Mouse (Mus musculus): ENCODE results near the gene Fjx1. TPM values are rescaled to one million over a fixed set of nuclear protein-coding genes. Genes with fewer than 3 reads are reported as not detected.
A peak's percentile ranks its signal among the peaks of the same experiment; 100 is the strongest.

Fjx1 gene
- polyA plus RNA-seq, 1 experiment: 31.9 TPM

DNA sequence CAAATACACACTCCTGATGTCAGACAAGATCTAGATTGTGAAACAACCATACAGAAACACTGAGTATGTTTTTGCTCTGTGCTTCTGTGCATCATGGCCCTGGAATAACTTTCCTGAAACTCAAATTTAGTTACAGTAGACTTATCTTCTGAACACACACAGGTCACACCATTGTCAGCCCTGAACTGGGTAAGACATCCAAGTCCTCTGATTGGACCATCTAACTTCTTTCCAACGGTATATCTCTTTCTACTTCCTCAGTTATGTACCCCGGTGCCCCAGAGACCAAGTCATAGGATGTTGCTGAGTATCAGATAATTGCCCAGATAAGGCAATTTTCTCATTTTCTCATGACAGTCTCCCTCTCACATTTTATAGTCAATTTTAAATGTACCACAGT lies 39.6 kb downstream of the Fjx1 start:
- 90% methylated on average over 2 of the region's 2 CpGs for WGBS
- no peak for DNase-seq

DNA sequence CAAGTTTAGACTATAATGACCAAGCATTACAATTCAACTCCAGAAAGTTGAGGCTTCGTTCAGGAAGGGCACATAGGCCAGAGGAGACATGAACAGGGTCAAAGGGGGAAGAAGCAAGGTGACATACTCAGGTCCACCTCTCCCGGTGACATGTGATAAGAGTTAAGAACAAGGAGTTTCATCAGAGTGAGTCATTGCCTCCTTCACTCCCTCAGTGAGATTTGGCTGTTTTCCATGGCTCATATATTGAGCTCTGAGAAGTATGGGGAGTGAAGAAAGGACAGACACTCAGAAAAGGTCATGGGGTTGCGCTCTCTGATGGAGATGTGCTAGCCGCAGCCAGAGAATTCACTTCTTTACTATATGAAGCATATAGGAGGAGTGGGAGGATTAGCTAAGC lies 41.7 kb downstream of the Fjx1 start:
- WGBS: 88% methylated on average over 4 of the region's 4 CpGs
- Histone ChIP-seq H3K4me3 (replicated peaks; ENCODE audit: insufficient read depth, low read depth, low read length) (no peak overlapping the region), H3K27me3 (ENCODE audit: control insufficient read depth, insufficient read depth, low read length) (no peaks in the 10 kb centered on the region), H3K4me1 (ENCODE audit: control insufficient read depth, insufficient read depth, low read length) (peaks cover 2% of the 10 kb centered on the region; the same call in 1 of the 2 replicates), H3K27ac (ENCODE audit: insufficient read depth, low read length) (no peak overlapping the region)
- TF ChIP-seq POLR2A (IDR thresholded peaks at IDR 0.05; ENCODE audit: borderline replicate concordance, insufficient read depth, low read length): no peak
- TF ChIP-seq CTCF (IDR thresholded peaks at IDR 0.05; ENCODE audit: borderline replicate concordance, insufficient read depth, low read depth, low read length): no peak
- DNase-seq: no peak

More for the DNA sequence above, 39.6 kb downstream of the Fjx1 start:
- no peak overlapping the region for H3K4me3 ChIP-seq (replicated peaks; ENCODE audit: insufficient read depth, low read depth, low read length)
- TF ChIP-seq CTCF (IDR thresholded peaks at IDR 0.05; ENCODE audit: borderline replicate concordance, insufficient read depth, low read depth, low read length) (no peak), POLR2A (IDR thresholded peaks at IDR 0.05; ENCODE audit: borderline replicate concordance, insufficient read depth, low read length) (no peak)
- H3K27me3 ChIP-seq (ENCODE audit: control insufficient read depth, insufficient read depth, low read length): no peaks in the 10 kb centered on the region
- no peak overlapping the region for H3K27ac ChIP-seq (ENCODE audit: insufficient read depth, low read length)
- H3K4me1 ChIP-seq (ENCODE audit: control insufficient read depth, insufficient read depth, low read length): no peaks in the 10 kb centered on the region

DNA sequence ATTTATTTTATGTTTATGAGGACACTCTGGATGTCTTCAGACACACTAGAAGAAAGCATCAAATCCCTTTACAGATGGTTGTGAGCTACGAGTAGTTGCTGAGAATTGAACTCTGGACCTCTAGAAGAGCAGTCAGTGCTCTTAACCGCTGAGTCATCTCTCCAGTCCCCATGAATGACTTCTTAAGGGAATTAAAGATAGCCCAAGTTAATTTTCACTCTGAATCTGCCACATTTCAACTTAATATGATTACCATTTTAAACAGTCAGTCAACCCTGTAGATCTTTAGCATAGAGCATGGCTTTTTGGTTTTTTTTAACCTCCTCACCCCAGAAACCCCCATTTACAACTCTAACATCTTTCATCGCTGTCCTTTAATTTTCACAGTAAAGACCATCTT lies 42.6 kb downstream of the Fjx1 start:
- Histone ChIP-seq H3K4me1 (ENCODE audit: control insufficient read depth, insufficient read depth, low read length) (peaks cover 2% of the 10 kb centered on the region; the same call in 1 of the 2 replicates), H3K27me3 (ENCODE audit: control insufficient read depth, insufficient read depth, low read length) (no peaks in the 10 kb centered on the region), H3K27ac (ENCODE audit: insufficient read depth, low read length) (no peak overlapping the region), H3K4me3 (replicated peaks; ENCODE audit: insufficient read depth, low read depth, low read length) (no peak overlapping the region)
- no peak for DNase-seq
- over 99% methylated on average over 3 of the region's 3 CpGs for WGBS
- TF ChIP-seq CTCF (IDR thresholded peaks at IDR 0.05; ENCODE audit: borderline replicate concordance, insufficient read depth, low read depth, low read length): no peak
- TF ChIP-seq POLR2A (IDR thresholded peaks at IDR 0.05; ENCODE audit: borderline replicate concordance, insufficient read depth, low read length): no peak

DNA sequence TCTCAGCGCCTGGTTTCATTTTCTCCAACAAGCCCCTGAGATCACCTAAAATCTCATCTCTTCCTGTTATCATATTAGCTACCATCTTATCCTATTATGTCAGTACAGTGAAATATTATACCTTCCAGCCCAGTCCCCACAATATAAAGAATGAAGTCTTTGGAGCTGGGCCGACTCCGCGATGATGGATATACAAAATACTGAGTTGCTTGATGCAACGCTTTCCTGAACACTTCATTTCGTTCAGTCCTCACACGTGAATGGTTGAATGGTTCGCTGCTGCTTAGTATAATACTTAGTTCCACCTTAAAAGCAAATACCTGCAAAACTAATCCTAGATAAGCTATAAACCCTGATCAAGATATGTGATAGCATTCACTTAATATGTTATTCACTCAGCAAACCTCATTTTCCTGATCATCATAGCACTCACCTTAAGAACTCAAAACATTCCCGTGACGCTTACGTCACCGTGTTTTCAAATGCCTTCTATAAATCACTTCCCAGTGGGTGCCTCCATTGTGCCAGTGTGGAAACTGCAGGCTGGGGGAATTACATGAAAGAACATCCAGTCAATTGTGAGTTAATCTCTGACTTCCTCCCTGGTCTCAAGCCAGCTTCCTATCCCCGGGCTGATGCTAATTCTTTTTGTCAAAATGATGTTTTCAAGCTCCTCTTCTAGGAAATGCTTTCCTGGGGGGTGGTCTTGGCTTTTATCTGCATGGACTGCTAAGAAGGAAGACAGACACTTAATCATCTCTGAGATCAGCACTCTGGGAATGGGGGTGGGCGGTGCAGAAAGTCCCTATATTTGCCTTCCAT lies 44.7 kb downstream of the Fjx1 start, which contains the start of gene Trim44:
Gene Trim44, minus strand, starts transcription at position 466 of the 822 bp plus-strand sequence.
- no peak for DNase-seq
- no peak within 1 kb of the TSS for H3K4me3 ChIP-seq (replicated peaks; ENCODE audit: insufficient read depth, low read depth, low read length)
- 52% methylated on average over 14 of the region's 14 CpGs for WGBS
- no peaks in the 10 kb centered on the region for H3K27me3 ChIP-seq (ENCODE audit: control insufficient read depth, insufficient read depth, low read length)
- TF ChIP-seq CTCF (IDR thresholded peaks at IDR 0.05; ENCODE audit: borderline replicate concordance, insufficient read depth, low read depth, low read length): no peak
- TF ChIP-seq POLR2A (IDR thresholded peaks at IDR 0.05; ENCODE audit: borderline replicate concordance, insufficient read depth, low read length): no peak
- no peak within 1 kb of the TSS for H3K27ac ChIP-seq (ENCODE audit: insufficient read depth, low read length)
- H3K4me1 ChIP-seq (ENCODE audit: control insufficient read depth, insufficient read depth, low read length): peaks cover 2% of the 10 kb centered on the region; the same call in 1 of the 2 replicates

DNA sequence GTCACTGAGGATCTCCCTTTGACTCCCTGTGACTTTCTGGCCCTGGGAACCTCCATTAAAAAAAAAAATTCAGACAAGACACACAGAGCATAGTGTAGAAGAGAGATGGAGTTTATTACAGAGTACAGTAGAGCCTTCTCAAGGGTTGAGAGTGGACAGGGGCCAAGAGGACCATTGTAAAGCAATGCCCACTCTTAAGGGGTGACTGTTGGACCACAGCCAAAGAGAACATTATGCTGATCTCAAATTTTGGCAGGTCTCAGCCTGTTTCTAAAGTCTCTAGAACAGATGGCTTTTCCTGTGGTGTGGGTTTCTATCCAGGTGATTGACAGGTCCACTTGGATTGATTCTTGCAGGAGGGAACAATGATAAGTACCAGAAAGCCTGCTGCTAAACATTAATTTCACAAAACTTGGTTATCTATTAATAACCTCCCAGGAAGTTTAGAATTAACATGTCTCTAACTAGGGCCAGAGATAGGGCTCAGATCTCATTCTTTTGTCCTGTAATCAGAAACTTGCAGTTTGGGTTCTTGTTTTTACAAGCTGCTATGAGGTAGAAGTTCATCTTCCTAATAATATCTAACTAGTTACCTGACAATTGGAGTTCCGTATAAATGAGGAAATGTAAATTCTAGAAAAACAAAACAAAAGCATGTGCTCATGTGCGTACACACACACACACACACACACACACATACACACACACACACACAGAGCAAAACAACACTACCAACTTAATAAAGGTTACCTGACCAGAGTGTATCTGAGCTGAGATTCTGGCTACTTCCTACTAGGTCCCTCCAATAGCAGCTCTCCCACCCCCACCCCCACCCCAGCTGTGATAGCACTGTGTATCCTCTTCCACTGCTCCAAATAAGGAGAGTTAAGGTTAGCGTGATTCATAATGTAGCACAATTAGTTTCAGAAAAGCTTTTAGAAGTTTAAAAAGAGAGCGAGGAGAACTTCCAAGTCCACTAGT lies 45.7 kb downstream of the Fjx1 start:
- WGBS: 69% methylated on average over 4 of the region's 4 CpGs
- DNase-seq: peak in 1 of 2 experiments; percentile 21
- Histone ChIP-seq H3K27ac (ENCODE audit: insufficient read depth, low read length) (no peak overlapping the region), H3K27me3 (ENCODE audit: control insufficient read depth, insufficient read depth, low read length) (no peaks in the 10 kb centered on the region), H3K4me3 (replicated peaks; ENCODE audit: insufficient read depth, low read depth, low read length) (no peak overlapping the region), H3K4me1 (ENCODE audit: control insufficient read depth, insufficient read depth, low read length) (peaks cover 2% of the 10 kb centered on the region; the same call in 1 of the 2 replicates)
- no peak for TF ChIP-seq POLR2A (IDR thresholded peaks at IDR 0.05; ENCODE audit: borderline replicate concordance, insufficient read depth, low read length)
- TF ChIP-seq CTCF (IDR thresholded peaks at IDR 0.05; ENCODE audit: borderline replicate concordance, insufficient read depth, low read depth, low read length): no peak

DNA sequence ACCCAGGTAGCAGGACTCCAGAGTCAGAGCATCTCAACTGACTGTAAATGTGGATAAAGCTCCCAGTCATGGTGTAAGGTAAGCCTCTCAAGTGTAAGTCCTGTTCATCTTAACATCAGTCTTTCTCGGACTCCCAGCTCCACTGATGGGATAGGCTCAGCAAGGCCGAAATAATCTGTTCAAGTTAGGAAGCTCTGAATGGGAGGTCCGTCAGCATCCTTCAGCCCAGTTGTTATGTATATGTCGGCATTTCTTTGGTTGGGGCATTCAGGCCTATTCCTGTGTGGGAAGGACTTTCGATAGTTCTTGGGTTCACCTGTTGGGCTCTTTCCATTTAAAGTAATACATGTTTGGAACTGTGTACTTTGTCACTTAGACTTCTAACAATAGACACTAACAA lies 48.3 kb downstream of the Fjx1 start:
- H3K27ac ChIP-seq (ENCODE audit: insufficient read depth, low read length): no peak overlapping the region
- H3K4me1 ChIP-seq (ENCODE audit: control insufficient read depth, insufficient read depth, low read length): peaks cover 7% of the 10 kb centered on the region; the same call in 1 of the 2 replicates
- no peaks in the 10 kb centered on the region for H3K27me3 ChIP-seq (ENCODE audit: control insufficient read depth, insufficient read depth, low read length)
- WGBS: 89% methylated on average over 5 of the region's 5 CpGs
- H3K4me3 ChIP-seq (replicated peaks; ENCODE audit: insufficient read depth, low read depth, low read length): no peak overlapping the region
- TF ChIP-seq CTCF (IDR thresholded peaks at IDR 0.05; ENCODE audit: borderline replicate concordance, insufficient read depth, low read depth, low read length) (no peak), POLR2A (IDR thresholded peaks at IDR 0.05; ENCODE audit: borderline replicate concordance, insufficient read depth, low read length) (no peak)
- DNase-seq: no peak

DNA sequence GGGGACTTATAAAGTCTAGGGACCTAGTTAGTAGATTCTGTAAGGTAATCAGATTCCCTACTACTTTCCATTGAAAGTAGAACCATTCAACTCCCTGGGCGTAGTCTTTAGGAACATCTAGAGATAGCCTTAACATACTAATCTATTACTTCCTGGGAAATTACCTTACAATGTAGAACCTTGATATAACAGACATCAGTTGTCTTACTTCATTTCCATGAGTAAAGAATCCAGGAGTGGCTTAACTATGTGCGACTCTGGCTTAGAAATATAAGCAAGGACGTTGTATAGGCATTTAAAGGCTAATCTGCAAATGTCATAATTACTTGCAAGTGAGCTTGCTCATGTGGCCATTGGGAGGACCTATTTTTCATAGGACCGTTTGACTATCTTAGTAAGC lies 49.0 kb downstream of the Fjx1 start:
- Histone ChIP-seq H3K4me3 (replicated peaks; ENCODE audit: insufficient read depth, low read depth, low read length) (no peak overlapping the region), H3K4me1 (ENCODE audit: control insufficient read depth, insufficient read depth, low read length) (peaks cover 7% of the 10 kb centered on the region; the same call in 1 of the 2 replicates), H3K27me3 (ENCODE audit: control insufficient read depth, insufficient read depth, low read length) (no peaks in the 10 kb centered on the region), H3K27ac (ENCODE audit: insufficient read depth, low read length) (no peak overlapping the region)
- DNase-seq: no peak
- no peak for TF ChIP-seq POLR2A (IDR thresholded peaks at IDR 0.05; ENCODE audit: borderline replicate concordance, insufficient read depth, low read length)
- TF ChIP-seq CTCF (IDR thresholded peaks at IDR 0.05; ENCODE audit: borderline replicate concordance, insufficient read depth, low read depth, low read length): no peak
- WGBS: 92% methylated on average over 4 of the region's 4 CpGs
